7 mouse cellular contexts compared by ENCODE assay signal in genomic region chr5:134582221-134582907, GRCm38 (mm10). TPM values are rescaled to one million over a fixed set of nuclear protein-coding genes. Genes with fewer than 3 reads are reported as not detected.
DNase-seq lines count a peak whose midpoint lies in the region; ATAC-seq and TF ChIP-seq lines count a peak whose summit lies in the region.

No protein-coding gene starts in this region.

- peaks cover 2% of the 10 kb centered on the region for H3K79me2 ChIP-seq in heart, adult 2 months (replicated peaks; ENCODE audit: control insufficient read depth, insufficient read depth, low read length)

- DNase-seq in adrenal gland, postnatal 25 days, result peak; percentile 96
- peak; percentile 96 to 98 for DNase-seq in heart, adult 2 months
- DNase-seq in kidney, adult 8-10 months, result peak; percentile 95 to 98
- DNase-seq in spleen, postnatal 10 days (ENCODE audit: low spot score in 2 of 2), result peak; percentile 95 to 99

- no peaks in the 10 kb centered on the region for H3K27me3 ChIP-seq in embryonic facial prominence, embryonic 12.5 days
- no peaks in the 10 kb centered on the region for H3K27me3 ChIP-seq in heart, adult 2 months (ENCODE audit: control insufficient read depth, insufficient read depth, low read length)
- no peaks in the 10 kb centered on the region for H3K27me3 ChIP-seq in limb, embryonic 13.5 days
- no peaks in the 10 kb centered on the region for H3K27me3 ChIP-seq in midbrain, embryonic 16.5 days (ENCODE audit: control insufficient read depth, insufficient read depth, low read depth, low read length)

- peaks cover 8% of the 10 kb centered on the region for H3K36me3 ChIP-seq in embryonic facial prominence, embryonic 12.5 days
- H3K36me3 ChIP-seq in heart, adult 2 months (ENCODE audit: control insufficient read depth, insufficient read depth, low read length), result no peaks in the 10 kb centered on the region
- peaks cover 13% of the 10 kb centered on the region for H3K36me3 ChIP-seq in limb, embryonic 13.5 days
- no peaks in the 10 kb centered on the region for H3K36me3 ChIP-seq in midbrain, embryonic 16.5 days (ENCODE audit: control insufficient read depth, insufficient read depth, low read length)

- WGBS in embryonic facial prominence, embryonic 12.5 days, result 7% methylated on average over 28 of the region's 30 CpGs
- 7% methylated on average over 30 of the region's 30 CpGs for WGBS in heart, adult 2 months
- 9% methylated on average over 23 of the region's 30 CpGs for WGBS in limb, embryonic 13.5 days
- WGBS in midbrain, embryonic 16.5 days, result 8% methylated on average over 26 of the region's 30 CpGs

- H3K9me3 ChIP-seq in embryonic facial prominence, embryonic 12.5 days, result no peaks in the 10 kb centered on the region
- no peaks in the 10 kb centered on the region for H3K9me3 ChIP-seq in limb, embryonic 13.5 days
- no peaks in the 10 kb centered on the region for H3K9me3 ChIP-seq in midbrain, embryonic 16.5 days (replicated peaks; ENCODE audit: control insufficient read depth, low read length, poor library complexity, severe bottlenecking)

- peak overlapping the region; percentile 92 for H3K4me3 ChIP-seq in embryonic facial prominence, embryonic 12.5 days
- H3K4me3 ChIP-seq in heart, adult 2 months, result peak overlapping the region; percentile 78
- peak overlapping the region; percentile 94 for H3K4me3 ChIP-seq in limb, embryonic 13.5 days
- peak overlapping the region; percentile 93 for H3K4me3 ChIP-seq in midbrain, embryonic 16.5 days (ENCODE audit: low read depth, low read length)

- H3K27ac ChIP-seq in embryonic facial prominence, embryonic 12.5 days, result no peak overlapping the region
- H3K27ac ChIP-seq in heart, adult 2 months, result peak overlapping the region; percentile 75
- H3K27ac ChIP-seq in limb, embryonic 13.5 days, result no peak overlapping the region
- H3K27ac ChIP-seq in midbrain, embryonic 16.5 days (ENCODE audit: low read length), result peak overlapping the region; percentile 63

- TF ChIP-seq EP300 in heart, adult 2 months (IDR thresholded peaks at IDR 0.05; ENCODE audit: insufficient read depth, low read depth, low read length), result peak; percentile 79

- H3K4me1 ChIP-seq in embryonic facial prominence, embryonic 12.5 days, result peaks cover 13% of the 10 kb centered on the region
- H3K4me1 ChIP-seq in heart, adult 2 months (ENCODE audit: control insufficient read depth, insufficient read depth, low read length), result peaks cover 3% of the 10 kb centered on the region
- H3K4me1 ChIP-seq in limb, embryonic 13.5 days, result peaks cover 14% of the 10 kb centered on the region
- peaks cover 11% of the 10 kb centered on the region for H3K4me1 ChIP-seq in midbrain, embryonic 16.5 days (ENCODE audit: control insufficient read depth, insufficient read depth, low read length)

- peak overlapping the region; percentile 90 for H3K4me2 ChIP-seq in embryonic facial prominence, embryonic 12.5 days (replicated peaks)
- H3K4me2 ChIP-seq in limb, embryonic 13.5 days (replicated peaks), result peak overlapping the region; percentile 92
- peak overlapping the region; percentile 86 for H3K4me2 ChIP-seq in midbrain, embryonic 16.5 days (ENCODE audit: low read length)

- peak; percentile 87 for TF ChIP-seq CTCF in heart, adult 2 months (IDR thresholded peaks at IDR 0.05)

- intact Hi-C loops in heart, adult 2 months (cut with DNase I), result loop anchor here (1.0 to 5.0 kb wide), 4 partner anchors 35 to 120 kb away; partner anchors contain the start of gene Eif4h

- TF ChIP-seq POLR2A in heart, adult 2 months (IDR thresholded peaks at IDR 0.05; ENCODE audit: insufficient read depth, low read depth, low read length), result peak; percentile 70

- peak; percentile 92 for ATAC-seq in embryonic facial prominence, embryonic 12.5 days (ENCODE audit: insufficient number of reproducible peaks, insufficient read depth, low FRiP score, low TSS enrichment)
- peak; percentile 95 for ATAC-seq in limb, embryonic 13.5 days (ENCODE audit: low FRiP score, low read depth)
- ATAC-seq in midbrain, embryonic 16.5 days, result peak; percentile 95

- peak overlapping the region; percentile 84 for H3K9ac ChIP-seq in embryonic facial prominence, embryonic 12.5 days
- peak overlapping the region; percentile 98 for H3K9ac ChIP-seq in heart, adult 2 months (ENCODE audit: low read depth, low read length)
- H3K9ac ChIP-seq in limb, embryonic 13.5 days, result peak overlapping the region; percentile 86
- peak overlapping the region; percentile 91 for H3K9ac ChIP-seq in midbrain, embryonic 16.5 days (ENCODE audit: low read depth, low read length)

RNA-seq across cellular contexts. Expression of gene Rfc2, which starts 1.2 kb away (rescaled TPM):
- 46.6 and 60.4 TPM in 2 replicates for total RNA-seq in adrenal gland, postnatal 25 days (2021)
- polyA plus RNA-seq in embryonic facial prominence, embryonic 12.5 days (2016; fragmentation: Nextera tagmentation; extraction: Ambion mirVana), result 307 and 317 TPM in 2 replicates
- total RNA-seq in heart, adult 2 months (2021), result 10 to 100 TPM; 21.0 to 24.6 TPM
- 32.5 and 44.8 TPM in 2 replicates for polyA plus RNA-seq in heart, adult 2 months (2012; rRNA removed)
- 310 and 326 TPM in 2 replicates for polyA plus RNA-seq in limb, embryonic 13.5 days (2015; fragmentation: Nextera tagmentation; extraction: Ambion mirVana)
- 179 and 186 TPM in 2 replicates for polyA plus RNA-seq in midbrain, embryonic 16.5 days (2015; fragmentation: Nextera tagmentation; extraction: Ambion mirVana)

RNA-seq across cellular contexts. Expression of gene Syna, which starts 22.4 kb away (rescaled TPM):
- total RNA-seq in adrenal gland, postnatal 25 days (2021), result not detected in 2 replicates
- 0.15 TPM in 1 of 2 replicates, not detected in the other for polyA plus RNA-seq in embryonic facial prominence, embryonic 12.5 days (2016; fragmentation: Nextera tagmentation; extraction: Ambion mirVana)
- total RNA-seq in heart, adult 2 months (2021), result not detected
- not detected in 2 replicates for polyA plus RNA-seq in heart, adult 2 months (2012; rRNA removed)
- polyA plus RNA-seq in limb, embryonic 13.5 days (2015; fragmentation: Nextera tagmentation; extraction: Ambion mirVana), result 0.18 and 0.20 TPM in 2 replicates
- polyA plus RNA-seq in midbrain, embryonic 16.5 days (2015; fragmentation: Nextera tagmentation; extraction: Ambion mirVana), result 0.46 and 0.92 TPM in 2 replicates

RNA-seq across cellular contexts. Expression of gene Clip2, which starts 30.1 kb away (rescaled TPM):
- 13.9 and 17.8 TPM in 2 replicates for total RNA-seq in adrenal gland, postnatal 25 days (2021)
- polyA plus RNA-seq in embryonic facial prominence, embryonic 12.5 days (2016; fragmentation: Nextera tagmentation; extraction: Ambion mirVana), result 7.4 and 7.6 TPM in 2 replicates
- total RNA-seq in heart, adult 2 months (2021), result 1 to 10 TPM; 7.0 to 8.0 TPM
- polyA plus RNA-seq in heart, adult 2 months (2012; rRNA removed), result 6.2 and 9.8 TPM in 2 replicates
- polyA plus RNA-seq in limb, embryonic 13.5 days (2015; fragmentation: Nextera tagmentation; extraction: Ambion mirVana), result 5.5 and 5.7 TPM in 2 replicates
- polyA plus RNA-seq in midbrain, embryonic 16.5 days (2015; fragmentation: Nextera tagmentation; extraction: Ambion mirVana), result 16.7 and 17.1 TPM in 2 replicates

RNA-seq across cellular contexts. Expression of gene Lat2, which starts 32.5 kb away (rescaled TPM):
- 2.6 and 3.0 TPM in 2 replicates for total RNA-seq in adrenal gland, postnatal 25 days (2021)
- 1.9 and 3.3 TPM in 2 replicates for polyA plus RNA-seq in embryonic facial prominence, embryonic 12.5 days (2016; fragmentation: Nextera tagmentation; extraction: Ambion mirVana)
- total RNA-seq in heart, adult 2 months (2021), result 1 to 10 TPM; 1.1 to 1.6 TPM
- 2.0 and 3.3 TPM in 2 replicates for polyA plus RNA-seq in heart, adult 2 months (2012; rRNA removed)
- polyA plus RNA-seq in limb, embryonic 13.5 days (2015; fragmentation: Nextera tagmentation; extraction: Ambion mirVana), result 2.8 and 4.0 TPM in 2 replicates
- 2.4 and 2.7 TPM in 2 replicates for polyA plus RNA-seq in midbrain, embryonic 16.5 days (2015; fragmentation: Nextera tagmentation; extraction: Ambion mirVana)

RNA-seq across cellular contexts. Expression of gene Eif4h, which starts 56.9 kb away (rescaled TPM):
- total RNA-seq in adrenal gland, postnatal 25 days (2021), result 273 and 304 TPM in 2 replicates
- polyA plus RNA-seq in embryonic facial prominence, embryonic 12.5 days (2016; fragmentation: Nextera tagmentation; extraction: Ambion mirVana), result 504 and 505 TPM in 2 replicates
- total RNA-seq in heart, adult 2 months (2021), result 100 to 1,000 TPM; 126 to 137 TPM
- 131 and 179 TPM in 2 replicates for polyA plus RNA-seq in heart, adult 2 months (2012; rRNA removed)
- polyA plus RNA-seq in limb, embryonic 13.5 days (2015; fragmentation: Nextera tagmentation; extraction: Ambion mirVana), result 474 and 480 TPM in 2 replicates
- polyA plus RNA-seq in midbrain, embryonic 16.5 days (2015; fragmentation: Nextera tagmentation; extraction: Ambion mirVana), result 321 and 329 TPM in 2 replicates

Comparison
In these comparisons a context has a peak if more than half of its experiments do, and no peak if none do; other contexts are left out.
1. H3K27ac ChIP-seq: peak in heart, adult 2 months (single experiment) and midbrain, embryonic 16.5 days (single experiment); none in embryonic facial prominence, embryonic 12.5 days (single experiment) and limb, embryonic 13.5 days (single experiment).
2. Peak in every context shown above with its lines, with median percentiles within 50 percentile points of each other: DNase-seq, ATAC-seq, H3K4me2 ChIP-seq, H3K4me3 ChIP-seq and H3K9ac ChIP-seq.